Mouse (Mus musculus) naive thymus-derived CD4-positive, alpha-beta T cell, adult 2 months (primary cell): ENCODE data around the gene Lbx1.

ENCODE experiments used
- DNase-seq: peaks from one replicate; pipeline ENCODE4 v3.0.0-alpha.2; 2011; ENCODE audit warnings: low read depth

Lbx1 gene

GRCm38 (mm10) chr19:45233496-45234127 is 2.0 kb downstream of the Lbx1 start:
- no peak for DNase-seq

GRCm38 (mm10) chr19:45232443-45233410 is 2.9 kb downstream of the Lbx1 start:
- DNase-seq, result no peak

- DNase-seq, result no peak
Measured at GRCm38 (mm10) chr19:45232036-45232410, 3.6 kb downstream of the Lbx1 start.

- DNase-seq, result no peak
Measured at GRCm38 (mm10) chr19:45231383-45232035, 4.1 kb downstream of the Lbx1 start.

- no peak for DNase-seq
Measured at GRCm38 (mm10) chr19:45230848-45231382, 4.7 kb downstream of the Lbx1 start.

- DNase-seq, result no peak
Measured at GRCm38 (mm10) chr19:45230201-45230611, 5.4 kb downstream of the Lbx1 start.

GRCm38 (mm10) chr19:45229378-45230135 is 6.1 kb downstream of the Lbx1 start:
- no peak for DNase-seq

GRCm38 (mm10) chr19:45228781-45229180 is 6.8 kb downstream of the Lbx1 start:
- no peak for DNase-seq

GRCm38 (mm10) chr19:45228097-45228496 is 7.5 kb downstream of the Lbx1 start:
- no peak for DNase-seq

- no peak for DNase-seq
Measured at GRCm38 (mm10) chr19:45227671-45228070, 7.9 kb downstream of the Lbx1 start.

- no peak for DNase-seq
Measured at GRCm38 (mm10) chr19:45227049-45227448, 8.6 kb downstream of the Lbx1 start.

GRCm38 (mm10) chr19:45226246-45226645 is 9.4 kb downstream of the Lbx1 start:
- no peak for DNase-seq

GRCm38 (mm10) chr19:45225130-45225529 is 10.5 kb downstream of the Lbx1 start:
- no peak for DNase-seq

- no peak for DNase-seq
Measured at GRCm38 (mm10) chr19:45224286-45224559, 11.4 kb downstream of the Lbx1 start.

GRCm38 (mm10) chr19:45223413-45224285 is 12.0 kb downstream of the Lbx1 start:
- no peak for DNase-seq

GRCm38 (mm10) chr19:45222141-45222782 is 13.3 kb downstream of the Lbx1 start:
- no peak for DNase-seq

GRCm38 (mm10) chr19:45221458-45221783 is 14.2 kb downstream of the Lbx1 start:
- DNase-seq, result no peak

GRCm38 (mm10) chr19:45220593-45221457 is 14.8 kb downstream of the Lbx1 start:
- peak; percentile 87 for DNase-seq

GRCm38 (mm10) chr19:45216240-45216639 is 19.4 kb downstream of the Lbx1 start:
- DNase-seq, result peak; percentile 60

GRCm38 (mm10) chr19:45215431-45215830 is 20.2 kb downstream of the Lbx1 start:
- no peak for DNase-seq
